Mouse (Mus musculus) spleen, postnatal 10 days (tissue): ENCODE measurements around the gene Tfdp2.
A peak's percentile ranks its signal among the peaks of the same experiment; 100 is the strongest.

ENCODE experiments used
- DNase-seq, 2 experiments: peaks; one replicate each; pipeline ENCODE4 v3.0.0; 2021 to 2022; ENCODE audit warnings: low spot score in 2 of 2

Tfdp2 gene

GRCm38 (mm10) chr9:96228285-96228684 is 32.2 kb downstream of the Tfdp2 start:
- DNase-seq, result no peak

- no peak for DNase-seq
Measured at GRCm38 (mm10) chr9:96230271-96230670, 34.2 kb downstream of the Tfdp2 start.

GRCm38 (mm10) chr9:96235477-96235876 is 39.4 kb downstream of the Tfdp2 start:
- no peak for DNase-seq

GRCm38 (mm10) chr9:96237391-96237790 is 41.3 kb downstream of the Tfdp2 start:
- DNase-seq, result no peak

- DNase-seq, result no peak
Measured at GRCm38 (mm10) chr9:96238286-96238685, 42.2 kb downstream of the Tfdp2 start.

GRCm38 (mm10) chr9:96241134-96242097 is 45.3 kb downstream of the Tfdp2 start:
- DNase-seq, result peak; percentile 72 to 87

- DNase-seq, result no peak
Measured at GRCm38 (mm10) chr9:96243915-96244314, 47.8 kb downstream of the Tfdp2 start.

- DNase-seq, result peak in 1 of 2 experiments; percentile 37
Measured at GRCm38 (mm10) chr9:96254812-96255211, 58.7 kb downstream of the Tfdp2 start.

- peak; percentile 58 to 83 for DNase-seq
Measured at GRCm38 (mm10) chr9:96258478-96258877, 62.4 kb downstream of the Tfdp2 start.

- DNase-seq, result peak in 1 of 2 experiments; percentile 62
Measured at GRCm38 (mm10) chr9:96259017-96259512, 63.0 kb downstream of the Tfdp2 start.

GRCm38 (mm10) chr9:96259753-96260520 is 63.9 kb downstream of the Tfdp2 start:
- DNase-seq, result peak; percentile 58 to 65

GRCm38 (mm10) chr9:96261101-96261500 is 65.0 kb downstream of the Tfdp2 start:
- DNase-seq, result no peak

- no peak for DNase-seq
Measured at GRCm38 (mm10) chr9:96261980-96262379, 65.9 kb downstream of the Tfdp2 start.

- peak in 1 of 2 experiments; percentile 73 for DNase-seq
Measured at GRCm38 (mm10) chr9:96266793-96267558, 70.9 kb downstream of the Tfdp2 start.

GRCm38 (mm10) chr9:96267559-96267948 is 71.5 kb downstream of the Tfdp2 start:
- no peak for DNase-seq

- no peak for DNase-seq
Measured at GRCm38 (mm10) chr9:96269726-96270125, 73.7 kb downstream of the Tfdp2 start.

GRCm38 (mm10) chr9:96275543-96275942 is 79.5 kb downstream of the Tfdp2 start:
- no peak for DNase-seq

- DNase-seq, result no peak
Measured at GRCm38 (mm10) chr9:96281497-96281896, 85.4 kb downstream of the Tfdp2 start.

- DNase-seq, result no peak
Measured at GRCm38 (mm10) chr9:96282082-96282481, 86.0 kb downstream of the Tfdp2 start.

- no peak for DNase-seq
Measured at GRCm38 (mm10) chr9:96284916-96285315, 88.8 kb downstream of the Tfdp2 start.

- DNase-seq, result no peak
Measured at GRCm38 (mm10) chr9:96292144-96292543, 96.1 kb downstream of the Tfdp2 start.
